Mouse (Mus musculus): Measurements from ENCODE around the gene Rusc2.

The Rusc2 gene

DNA sequence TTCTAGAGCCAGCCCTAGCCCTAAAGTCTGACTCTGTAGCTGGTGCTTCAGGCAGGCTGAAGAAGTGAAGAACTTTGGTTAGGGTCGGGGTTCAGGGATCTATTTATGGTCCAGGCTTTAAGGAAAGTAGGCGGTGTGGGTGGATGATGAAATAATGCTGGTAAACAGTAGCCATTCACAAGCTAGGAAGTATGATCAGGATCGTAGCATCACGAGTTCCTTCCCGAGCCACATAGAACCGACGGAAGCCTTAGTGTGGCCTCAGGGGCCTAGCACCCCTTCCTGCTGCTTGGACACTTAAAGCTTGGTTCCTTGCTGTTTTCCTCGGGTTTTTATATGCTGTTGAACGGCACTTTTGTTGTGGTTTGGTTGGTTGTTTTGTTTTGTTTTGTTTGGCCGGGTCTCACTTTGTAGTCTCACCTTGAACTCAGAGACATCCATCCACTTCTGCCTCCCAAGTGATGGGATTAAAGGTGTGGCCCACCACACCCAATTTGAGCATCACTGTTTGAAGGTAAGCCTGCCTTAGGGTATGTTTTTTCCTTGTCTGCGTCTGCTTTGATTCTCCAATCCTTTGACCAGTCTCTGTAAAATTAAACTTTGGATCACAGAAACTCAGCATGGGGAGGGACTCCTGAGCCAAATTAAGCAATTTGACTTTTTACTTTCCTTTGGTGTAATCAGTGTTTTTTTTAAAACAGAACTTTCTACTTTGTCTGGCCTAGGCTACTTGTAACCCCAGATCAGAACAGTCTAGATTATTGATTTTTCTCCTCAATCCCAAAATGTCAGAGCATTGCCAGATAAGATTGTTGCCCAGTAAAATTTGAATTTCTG is 1.7 kb downstream of the Rusc2 start:
- in situ Hi-C loops (cut with MboI; ENCODE audit: low sequenced_read_pairs), result no loop called here

GRCm38 (mm10) chr4:43384083-43384460 is 2.3 kb downstream of the Rusc2 start:
- in situ Hi-C loops (cut with MboI; ENCODE audit: low sequenced_read_pairs), result no loop called here

GRCm38 (mm10) chr4:43384541-43384940 is 2.8 kb downstream of the Rusc2 start:
- in situ Hi-C loops (cut with MboI; ENCODE audit: low sequenced_read_pairs), result no loop called here

DNA sequence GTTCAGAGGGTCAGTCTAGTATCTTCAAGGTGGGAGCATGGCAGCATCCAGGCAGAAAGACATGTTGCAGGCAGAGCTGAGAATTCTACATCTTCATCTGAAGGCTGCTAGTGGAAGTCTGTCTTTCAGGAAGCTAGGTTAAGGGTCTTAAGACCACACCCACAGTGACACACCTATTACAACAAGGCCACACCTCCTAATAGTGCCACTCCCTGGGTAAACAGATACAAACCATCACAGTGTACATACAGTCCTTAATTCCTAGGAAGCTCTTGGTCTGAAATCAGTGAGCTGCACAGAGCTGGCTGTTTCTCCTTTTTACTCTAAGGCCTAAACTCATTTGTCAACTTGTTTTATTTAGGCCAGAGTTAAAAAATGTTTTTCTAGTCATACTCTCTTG is 5.2 kb downstream of the Rusc2 start:
- in situ Hi-C loops (cut with MboI; ENCODE audit: low sequenced_read_pairs), result no loop called here

GRCm38 (mm10) chr4:43389390-43389789 is 7.6 kb downstream of the Rusc2 start:
- in situ Hi-C loops (cut with MboI; ENCODE audit: low sequenced_read_pairs), result no loop called here

GRCm38 (mm10) chr4:43389845-43390440 is 8.2 kb downstream of the Rusc2 start:
- in situ Hi-C loops (cut with MboI; ENCODE audit: low sequenced_read_pairs), result no loop called here

GRCm38 (mm10) chr4:43391521-43392050 is 9.8 kb downstream of the Rusc2 start:
- in situ Hi-C loops (cut with MboI; ENCODE audit: low sequenced_read_pairs), result no loop called here

- in situ Hi-C loops (cut with MboI; ENCODE audit: low sequenced_read_pairs), result no loop called here
Measured at GRCm38 (mm10) chr4:43394345-43394891, 12.6 kb downstream of the Rusc2 start.

DNA sequence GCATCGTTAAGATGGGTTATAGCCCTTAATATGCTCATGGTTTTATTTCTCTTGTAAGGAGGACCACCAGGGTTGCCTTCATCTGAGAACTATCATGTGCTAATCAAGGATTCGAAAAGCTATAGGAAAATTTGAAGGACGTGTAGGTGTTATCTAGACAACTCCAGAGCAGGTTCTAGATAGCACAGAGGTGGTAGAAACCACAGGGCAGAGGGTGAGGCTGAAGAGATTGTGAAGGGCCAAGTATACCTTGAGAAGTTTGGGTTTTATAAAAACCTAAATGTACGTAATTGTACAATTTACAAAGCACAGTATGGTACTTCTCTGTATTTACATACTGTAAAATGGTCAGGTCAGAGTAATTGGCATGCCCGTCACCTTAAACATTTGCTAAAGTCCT is 13.4 kb downstream of the Rusc2 start:
- in situ Hi-C loops (cut with MboI; ENCODE audit: low sequenced_read_pairs), result no loop called here

DNA sequence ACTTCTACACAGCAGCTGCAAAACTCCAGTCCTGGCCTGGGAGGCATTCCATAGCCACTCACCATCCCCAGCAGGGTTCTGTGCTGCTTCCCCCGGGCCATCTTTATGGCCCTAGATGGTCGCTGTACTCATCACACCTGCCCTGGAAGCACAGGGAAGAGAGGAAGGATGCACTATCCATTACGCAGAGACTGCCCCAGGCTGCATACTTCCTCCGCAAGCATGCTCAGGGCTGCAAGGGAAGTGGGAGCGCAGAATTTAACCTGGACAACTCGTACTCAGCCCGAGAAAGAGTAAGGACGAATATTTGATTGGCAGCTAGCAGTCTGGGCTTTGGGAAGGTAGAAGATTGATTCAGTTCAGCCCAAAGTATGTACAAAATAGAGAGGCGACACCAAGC is 14.1 kb downstream of the Rusc2 start:
- in situ Hi-C loops (cut with MboI; ENCODE audit: low sequenced_read_pairs), result no loop called here

DNA sequence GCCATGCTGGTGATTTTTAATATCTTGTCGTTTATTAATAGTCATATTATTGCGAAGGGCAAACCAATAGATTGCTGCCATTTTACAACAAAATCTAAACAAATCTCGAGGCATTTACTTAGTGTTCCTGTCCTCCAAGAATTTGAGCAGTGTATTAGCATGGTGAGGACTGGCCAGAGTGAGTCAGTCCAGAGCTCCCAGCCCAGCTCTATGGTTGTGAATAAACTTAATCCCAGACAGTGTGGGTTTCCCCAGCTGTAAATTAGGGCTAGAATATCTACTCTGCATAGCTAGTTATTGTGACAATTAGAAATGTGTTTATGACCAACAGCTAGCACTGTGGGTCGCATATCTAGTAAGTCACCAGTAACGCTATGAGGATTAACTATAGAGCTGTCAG is 14.6 kb downstream of the Rusc2 start:
- in situ Hi-C loops (cut with MboI; ENCODE audit: low sequenced_read_pairs), result no loop called here

DNA sequence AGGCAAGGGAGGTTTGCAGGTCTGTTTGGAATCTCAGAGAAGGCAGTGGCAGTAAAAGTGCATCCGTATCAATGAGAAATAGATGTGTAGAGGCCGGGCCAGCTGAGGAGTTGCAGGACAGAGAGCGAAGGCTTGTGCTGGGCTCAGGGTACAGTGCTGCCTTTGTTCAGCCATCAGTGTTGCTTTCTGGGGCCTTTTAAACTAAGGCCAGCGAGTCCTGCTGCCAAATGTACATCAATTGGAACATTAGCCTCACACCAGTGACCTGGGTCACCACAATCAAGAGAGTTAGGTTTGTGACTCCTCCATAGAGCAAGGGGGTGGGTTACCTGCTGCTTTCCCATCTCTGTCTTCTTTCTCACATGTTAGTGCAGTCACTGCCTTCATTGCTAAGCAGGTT is 16.2 kb downstream of the Rusc2 start:
- in situ Hi-C loops (cut with MboI; ENCODE audit: low sequenced_read_pairs), result no loop called here

DNA sequence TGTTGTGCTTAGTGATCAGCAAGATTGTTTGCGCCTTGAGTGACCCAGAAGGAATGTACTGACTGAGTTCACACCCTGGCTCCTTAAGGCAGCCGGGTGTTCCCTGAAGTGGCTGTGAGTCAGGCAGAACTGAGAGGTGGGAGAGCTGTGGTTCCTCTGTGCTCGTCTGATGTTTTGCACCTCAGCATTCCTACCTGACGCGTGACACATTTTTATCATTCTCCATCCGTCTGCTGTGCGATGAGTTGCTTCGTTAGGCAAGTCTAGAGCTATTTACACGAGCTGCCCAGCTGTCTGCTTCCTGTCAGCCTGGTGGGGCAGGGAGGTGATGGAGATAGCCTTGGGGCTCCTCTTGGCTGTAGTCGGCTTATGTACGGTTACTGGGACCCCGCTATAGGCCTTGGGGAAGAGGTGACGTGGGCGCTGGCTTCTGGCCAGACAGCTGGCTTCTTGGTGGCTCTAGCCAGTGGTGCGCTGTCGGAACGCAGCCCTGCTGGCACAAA is 17.1 kb downstream of the Rusc2 start:
- in situ Hi-C loops (cut with MboI; ENCODE audit: low sequenced_read_pairs), result no loop called here

DNA sequence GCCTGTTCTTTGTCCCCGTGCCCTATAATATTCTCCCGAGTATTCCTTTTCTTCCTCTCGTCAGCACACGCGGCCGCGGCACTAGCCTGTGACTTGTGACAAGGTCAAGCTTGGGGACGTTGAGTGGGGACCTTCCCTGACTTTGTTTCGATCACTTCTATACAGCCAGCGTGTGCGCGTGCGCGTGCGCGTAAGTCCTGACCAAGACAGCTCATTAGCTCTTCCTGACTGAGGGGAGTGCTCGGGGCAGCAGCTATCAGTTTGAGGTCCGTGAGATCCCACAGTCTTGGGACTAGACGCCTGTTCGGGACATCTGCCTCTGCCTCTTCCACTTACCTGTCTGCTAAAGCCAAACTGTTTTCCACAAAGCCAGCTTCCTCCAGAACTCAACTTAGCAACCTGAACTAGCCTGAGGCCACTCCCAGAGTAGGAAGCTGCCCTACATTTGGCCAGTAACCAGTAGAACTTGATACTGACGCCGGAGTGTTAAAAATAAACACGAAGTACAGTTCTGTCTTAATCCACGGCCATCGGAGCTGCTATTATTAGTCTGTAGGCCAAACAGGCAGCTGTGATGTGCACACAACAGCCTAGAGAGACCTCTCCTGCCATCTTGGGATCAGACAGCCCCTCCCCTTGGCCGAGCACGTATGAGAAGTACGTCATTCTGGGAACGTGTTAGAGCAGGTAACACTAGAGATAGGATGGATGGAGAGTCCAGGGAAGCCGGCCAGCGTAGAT is 17.8 kb downstream of the Rusc2 start:
- in situ Hi-C loops (cut with MboI; ENCODE audit: low sequenced_read_pairs), result no loop called here

- in situ Hi-C loops (cut with MboI; ENCODE audit: low sequenced_read_pairs), result no loop called here
Measured at GRCm38 (mm10) chr4:43400976-43401375, 19.2 kb downstream of the Rusc2 start.

DNA sequence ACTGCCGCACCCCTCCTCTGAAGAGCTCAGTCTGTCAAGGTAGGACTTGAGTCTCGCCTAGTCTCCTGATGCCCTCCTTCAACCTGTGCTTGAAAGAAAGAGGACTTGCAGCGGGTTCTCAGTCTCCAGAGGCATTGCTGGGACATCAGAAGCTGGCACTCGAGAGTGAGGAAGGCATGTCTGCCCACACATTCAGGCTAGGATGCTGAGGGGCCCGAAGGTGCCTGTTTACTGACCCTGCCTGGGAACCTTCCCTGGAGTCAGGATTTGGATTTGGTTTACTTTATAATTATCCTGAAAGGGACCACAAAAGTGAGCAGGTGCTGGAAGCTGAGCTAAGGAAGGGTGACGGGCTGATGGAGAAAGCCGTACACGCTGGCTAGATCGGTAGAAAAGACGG is 19.7 kb downstream of the Rusc2 start:
- in situ Hi-C loops (cut with MboI; ENCODE audit: low sequenced_read_pairs), result no loop called here

GRCm38 (mm10) chr4:43402212-43402611 is 20.4 kb downstream of the Rusc2 start:
- in situ Hi-C loops (cut with MboI; ENCODE audit: low sequenced_read_pairs), result no loop called here

DNA sequence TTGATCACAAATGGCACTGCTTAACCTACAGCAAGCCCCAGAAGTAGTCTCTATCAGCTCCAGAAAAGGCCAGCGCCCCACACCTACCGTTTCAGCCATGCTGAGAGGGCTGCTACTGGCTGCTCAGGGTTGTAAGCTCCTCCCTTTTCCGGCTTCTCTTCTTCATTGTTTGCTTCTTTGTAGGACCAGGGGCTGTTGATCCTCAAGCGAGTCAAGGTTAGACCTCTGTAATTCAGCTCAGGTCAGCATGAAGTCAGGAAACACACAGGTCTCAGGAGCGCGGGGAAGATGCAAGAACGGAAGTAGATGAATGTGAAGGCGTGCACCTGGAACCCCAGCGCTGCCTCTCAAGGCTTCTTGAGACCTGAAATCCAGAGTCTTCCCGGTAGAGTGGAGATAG is 22.9 kb downstream of the Rusc2 start:
- in situ Hi-C loops (cut with MboI; ENCODE audit: low sequenced_read_pairs), result no loop called here

- in situ Hi-C loops (cut with MboI; ENCODE audit: low sequenced_read_pairs), result no loop called here
Measured at GRCm38 (mm10) chr4:43406162-43406971, 24.6 kb downstream of the Rusc2 start.
